Mouse (Mus musculus): Measurements from ENCODE around the gene Csnk1e.

DNA sequence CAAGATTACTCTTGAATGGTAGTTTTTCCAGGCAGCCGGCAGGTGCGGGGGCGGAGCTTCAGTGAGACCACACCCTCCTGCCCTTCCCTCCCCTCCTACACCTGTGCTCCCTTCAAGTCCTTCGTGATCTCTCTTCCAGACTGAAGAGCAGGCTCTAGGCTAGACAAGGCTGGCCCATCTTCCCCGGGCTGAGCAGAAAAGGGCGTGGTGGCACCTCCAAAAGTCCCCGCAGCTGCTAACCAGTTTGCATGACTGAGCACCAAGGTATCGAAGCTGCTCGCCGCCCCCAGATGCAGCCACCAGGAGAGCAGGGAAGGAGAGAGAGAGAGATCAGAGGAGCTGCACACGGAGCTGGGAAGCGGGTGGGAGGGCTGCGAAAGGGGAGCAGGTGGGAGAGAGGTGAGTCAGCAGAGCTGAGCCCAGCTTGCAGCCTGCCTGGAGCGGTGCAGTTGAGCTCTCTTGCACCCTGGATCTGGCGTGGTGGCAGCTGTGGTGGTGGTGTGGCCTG lies 25.9 kb upstream of the Csnk1e start:
- no peak for TF ChIP-seq CTCF (IDR thresholded peaks at IDR 0.05; ENCODE audit: control insufficient read depth, insufficient read depth, insufficient replicate concordance, low read depth, low read length)
- TF ChIP-seq POLR2A (IDR thresholded peaks at IDR 0.05; ENCODE audit: control insufficient read depth, low read depth, low read length) = no peak

All from testis, adult 2 months (tissue).